Mouse (Mus musculus): ENCODE data around the gene Eef1b2. TPM values are rescaled to one million over a fixed set of nuclear protein-coding genes. Genes with fewer than 3 reads are reported as not detected.
"Not testable (repeated sequence)": the region's sequence is repeated elsewhere in the genome, so short reads cannot be mapped to it uniquely, and the experiment has no call there.

Eef1b2 gene
- polyA plus RNA-seq, 1 experiment from 2014 or later, result 813 TPM

- Histone ChIP-seq H3K36me3 (ENCODE audit: control insufficient read depth, insufficient read depth, low read length) (peaks cover 44% of the 10 kb centered on the region), H3K27ac (ENCODE audit: low read depth) (no peak overlapping the region), H3K4me3 (ENCODE audit: low read depth, low read length) (no peak overlapping the region), H3K9me3 (ENCODE audit: control insufficient read depth, low read length) (no peaks in the 10 kb centered on the region), H3K27me3 (replicated peaks; ENCODE audit: control insufficient read depth, insufficient read depth, low read length) (no peaks in the 10 kb centered on the region), H3K9ac (ENCODE audit: low read length) (no peak overlapping the region), H3K4me1 (replicated peaks; ENCODE audit: control insufficient read depth, insufficient read depth, low read length) (no peaks in the 10 kb centered on the region), H3K4me2 (ENCODE audit: low read length) (no peak overlapping the region)
- WGBS, result 92% methylated on average over 13 of the region's 13 CpGs
- ATAC-seq (replicated peaks; ENCODE audit: low FRiP score, low TSS enrichment, low read depth), result no peak
- DNase-seq (ENCODE audit: low spot score), result no peak
Observed at GRCm38 (mm10) chr1:63140231-63140630, 36.4 kb upstream of the Eef1b2 start.

GRCm38 (mm10) chr1:63168638-63169037 is 8.0 kb upstream of the Eef1b2 start:
- WGBS, result 86% methylated on average over 2 of the region's 2 CpGs
- Histone ChIP-seq H3K9me3 (ENCODE audit: control insufficient read depth, low read length) (no peaks in the 10 kb centered on the region), H3K9ac (ENCODE audit: low read length) (no peak overlapping the region), H3K36me3 (ENCODE audit: control insufficient read depth, insufficient read depth, low read length) (peaks cover 76% of the 10 kb centered on the region), H3K4me3 (ENCODE audit: low read depth, low read length) (no peak overlapping the region), H3K4me1 (replicated peaks; ENCODE audit: control insufficient read depth, insufficient read depth, low read length) (no peaks in the 10 kb centered on the region), H3K27me3 (replicated peaks; ENCODE audit: control insufficient read depth, insufficient read depth, low read length) (no peaks in the 10 kb centered on the region), H3K27ac (ENCODE audit: low read depth) (no peak overlapping the region), H3K4me2 (ENCODE audit: low read length) (no peak overlapping the region)
- ATAC-seq (replicated peaks; ENCODE audit: low FRiP score, low TSS enrichment, low read depth) (no peak), DNase-seq (ENCODE audit: low spot score) (no peak)

GRCm38 (mm10) chr1:63175853-63176252 is 772 bp upstream of the Eef1b2 start:
- ATAC-seq (replicated peaks; ENCODE audit: low FRiP score, low TSS enrichment, low read depth), result no peak
- H3K4me2 ChIP-seq (ENCODE audit: low read length), result peak overlapping the region; percentile 94
- 7% methylated on average over 11 of the region's 11 CpGs for WGBS

DNA sequence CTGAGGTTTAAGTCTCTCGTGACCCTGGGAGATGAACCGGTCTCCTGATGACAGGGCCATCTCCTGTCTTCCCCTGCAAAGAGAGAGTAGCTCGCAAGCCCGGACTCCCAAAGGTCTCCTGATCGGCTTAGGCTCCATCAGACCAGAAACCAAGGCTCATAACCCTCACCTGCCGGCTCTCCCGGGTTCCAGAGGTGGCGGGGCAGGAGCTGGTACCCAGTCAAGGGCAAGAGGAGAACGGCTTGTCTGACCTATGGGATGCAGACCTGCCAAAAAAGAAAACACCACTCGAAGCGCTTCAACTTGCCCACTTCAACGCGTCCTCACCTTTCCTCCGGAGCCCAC is 394 bp upstream of the Eef1b2 start:
- 0% methylated on average over 14 of the region's 14 CpGs for WGBS
- peak overlapping the region; percentile 92 for H3K9ac ChIP-seq (ENCODE audit: low read length)
- no peak for DNase-seq (ENCODE audit: low spot score)
- H3K36me3 ChIP-seq (ENCODE audit: control insufficient read depth, insufficient read depth, low read length), result peaks cover 34% of the 10 kb centered on the region
- ATAC-seq (replicated peaks; ENCODE audit: low FRiP score, low TSS enrichment, low read depth), result peak; percentile 29
- no peaks in the 10 kb centered on the region for H3K9me3 ChIP-seq (ENCODE audit: control insufficient read depth, low read length)
- peaks cover 22% of the 10 kb centered on the region for H3K4me1 ChIP-seq (replicated peaks; ENCODE audit: control insufficient read depth, insufficient read depth, low read length)
- H3K4me3 ChIP-seq (ENCODE audit: low read depth, low read length), result peak overlapping the region; percentile 93
- H3K4me2 ChIP-seq (ENCODE audit: low read length), result peak overlapping the region; percentile 94
- H3K27me3 ChIP-seq (replicated peaks; ENCODE audit: control insufficient read depth, insufficient read depth, low read length), result no peaks in the 10 kb centered on the region
- H3K27ac ChIP-seq (ENCODE audit: low read depth), result peak overlapping the region; percentile 86

More at GRCm38 (mm10) chr1:63175853-63176252, 772 bp upstream of the Eef1b2 start:
- Histone ChIP-seq H3K9me3 (ENCODE audit: control insufficient read depth, low read length) (no peaks in the 10 kb centered on the region), H3K36me3 (ENCODE audit: control insufficient read depth, insufficient read depth, low read length) (peaks cover 37% of the 10 kb centered on the region), H3K27me3 (replicated peaks; ENCODE audit: control insufficient read depth, insufficient read depth, low read length) (no peaks in the 10 kb centered on the region), H3K9ac (ENCODE audit: low read length) (peak overlapping the region; percentile 92), H3K4me3 (ENCODE audit: low read depth, low read length) (peak overlapping the region; percentile 93), H3K27ac (ENCODE audit: low read depth) (peak overlapping the region; percentile 86; the same call in 1 of the 2 replicates), H3K4me1 (replicated peaks; ENCODE audit: control insufficient read depth, insufficient read depth, low read length) (peaks cover 22% of the 10 kb centered on the region)
- DNase-seq (ENCODE audit: low spot score), result no peak

GRCm38 (mm10) chr1:63178308-63178707 is 1.7 kb downstream of the Eef1b2 start:
- ATAC-seq (replicated peaks; ENCODE audit: low FRiP score, low TSS enrichment, low read depth) (no peak), DNase-seq (ENCODE audit: low spot score) (no peak)
- Histone ChIP-seq H3K36me3 (ENCODE audit: control insufficient read depth, insufficient read depth, low read length) (peaks cover 29% of the 10 kb centered on the region), H3K27ac (ENCODE audit: low read depth) (no peak overlapping the region), H3K9me3 (ENCODE audit: control insufficient read depth, low read length) (no peaks in the 10 kb centered on the region), H3K27me3 (replicated peaks; ENCODE audit: control insufficient read depth, insufficient read depth, low read length) (no peaks in the 10 kb centered on the region), H3K9ac (ENCODE audit: low read length) (no peak overlapping the region), H3K4me2 (ENCODE audit: low read length) (peak overlapping the region; percentile 71), H3K4me1 (replicated peaks; ENCODE audit: control insufficient read depth, insufficient read depth, low read length) (peaks cover 22% of the 10 kb centered on the region), H3K4me3 (ENCODE audit: low read depth, low read length) (peak overlapping the region; percentile 93)
- WGBS, result 72% methylated on average over 3 of the region's 3 CpGs

DNA sequence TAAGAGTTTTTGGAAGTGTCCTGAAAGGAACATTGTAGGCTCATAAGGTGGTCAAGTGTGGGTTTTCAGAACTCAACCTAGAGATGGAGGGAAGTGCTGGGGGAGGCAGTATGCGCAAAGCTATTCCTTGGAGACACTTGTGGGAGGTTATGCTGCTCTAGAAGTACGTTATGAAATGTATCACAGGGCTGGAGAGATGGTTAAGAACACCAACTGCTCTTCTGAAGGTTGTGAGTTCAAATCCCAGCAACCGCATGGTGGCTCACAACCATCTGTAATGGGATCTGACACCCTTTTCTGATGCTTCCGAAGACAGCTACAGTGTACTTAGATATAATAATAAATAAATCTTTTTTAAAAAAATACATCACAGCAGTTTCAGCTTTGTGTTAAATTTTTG is 3.5 kb downstream of the Eef1b2 start:
- DNase-seq (ENCODE audit: low spot score) (no peak), ATAC-seq (replicated peaks; ENCODE audit: low FRiP score, low TSS enrichment, low read depth) (no peak)
- Histone ChIP-seq H3K27me3 (replicated peaks; ENCODE audit: control insufficient read depth, insufficient read depth, low read length) (no peaks in the 10 kb centered on the region), H3K36me3 (ENCODE audit: control insufficient read depth, insufficient read depth, low read length) (peaks cover 29% of the 10 kb centered on the region), H3K4me3 (ENCODE audit: low read depth, low read length) (no peak overlapping the region), H3K9ac (ENCODE audit: low read length) (no peak overlapping the region), H3K9me3 (ENCODE audit: control insufficient read depth, low read length) (no peaks in the 10 kb centered on the region), H3K27ac (ENCODE audit: low read depth) (no peak overlapping the region), H3K4me1 (replicated peaks; ENCODE audit: control insufficient read depth, insufficient read depth, low read length) (peaks cover 18% of the 10 kb centered on the region), H3K4me2 (ENCODE audit: low read length) (no peak overlapping the region)
- WGBS, result 91% methylated on average over 4 of the region's 4 CpGs

DNA sequence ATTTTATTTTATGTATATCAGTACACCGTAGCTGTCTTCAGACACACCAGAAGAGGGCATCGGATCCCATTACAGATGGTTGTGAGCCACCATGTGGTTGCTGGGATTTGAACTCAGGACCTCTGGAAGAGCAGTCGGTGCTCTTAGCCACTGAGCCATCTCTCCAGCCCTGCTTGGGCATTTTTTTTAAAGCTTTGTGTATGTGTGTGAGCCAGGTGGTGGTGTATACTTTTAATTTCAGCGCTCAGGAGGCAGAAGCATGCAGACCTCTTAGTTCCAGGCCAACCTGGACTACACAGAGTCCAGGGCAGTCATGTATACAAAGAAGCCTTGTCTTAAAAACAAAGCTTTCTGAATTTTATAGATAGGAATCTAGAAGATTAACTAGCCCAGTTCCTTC is 4.0 kb downstream of the Eef1b2 start:
- H3K36me3 ChIP-seq (ENCODE audit: control insufficient read depth, insufficient read depth, low read length), result peaks cover 29% of the 10 kb centered on the region
- not testable (repeated sequence) for H3K9me3 ChIP-seq (ENCODE audit: control insufficient read depth, low read length); H3K27me3 ChIP-seq (replicated peaks; ENCODE audit: control insufficient read depth, insufficient read depth, low read length); ATAC-seq (replicated peaks; ENCODE audit: low FRiP score, low TSS enrichment, low read depth); DNase-seq (ENCODE audit: low spot score); H3K27ac ChIP-seq (ENCODE audit: low read depth); H3K9ac ChIP-seq (ENCODE audit: low read length); H3K4me3 ChIP-seq (ENCODE audit: low read depth, low read length); H3K4me2 ChIP-seq (ENCODE audit: low read length)
- 67% methylated on average over 4 of the region's 4 CpGs for WGBS
- H3K4me1 ChIP-seq (replicated peaks; ENCODE audit: control insufficient read depth, insufficient read depth, low read length), result peaks cover 13% of the 10 kb centered on the region

GRCm38 (mm10) chr1:63181019-63181418 is 4.4 kb downstream of the Eef1b2 start:
- DNase-seq (ENCODE audit: low spot score), result peak; percentile 95
- Histone ChIP-seq H3K4me3 (ENCODE audit: low read depth, low read length) (no peak overlapping the region), H3K4me2 (ENCODE audit: low read length) (no peak overlapping the region), H3K4me1 (replicated peaks; ENCODE audit: control insufficient read depth, insufficient read depth, low read length) (peaks cover 11% of the 10 kb centered on the region), H3K36me3 (ENCODE audit: control insufficient read depth, insufficient read depth, low read length) (peaks cover 29% of the 10 kb centered on the region), H3K27me3 (replicated peaks; ENCODE audit: control insufficient read depth, insufficient read depth, low read length) (no peaks in the 10 kb centered on the region), H3K27ac (ENCODE audit: low read depth) (no peak overlapping the region), H3K9ac (ENCODE audit: low read length) (no peak overlapping the region), H3K9me3 (ENCODE audit: control insufficient read depth, low read length) (no peaks in the 10 kb centered on the region)
- WGBS, result 4% methylated on average over 3 of the region's 3 CpGs
- ATAC-seq (replicated peaks; ENCODE audit: low FRiP score, low TSS enrichment, low read depth), result peak; percentile 78

DNA sequence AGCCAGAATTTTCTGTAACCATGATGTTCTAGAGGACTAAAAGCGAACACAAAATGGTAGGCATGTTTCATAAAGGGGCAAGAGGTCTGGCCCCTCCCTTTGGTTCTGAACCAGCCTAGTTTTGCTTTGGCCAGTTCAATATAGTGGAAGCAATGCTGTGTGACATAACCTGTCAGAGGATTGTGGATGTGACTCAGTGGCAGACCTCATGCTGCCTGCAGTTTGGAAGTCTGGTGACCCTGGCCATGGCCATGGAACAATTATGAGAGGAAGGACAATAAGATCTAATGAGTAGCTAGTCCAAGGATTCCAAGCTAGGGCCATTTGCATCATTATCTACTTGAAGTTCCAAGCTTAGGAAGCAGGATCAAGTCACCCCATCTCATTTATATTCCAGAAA is 4.9 kb downstream of the Eef1b2 start:
- 93% methylated on average over 1 of the region's 1 CpGs for WGBS
- Histone ChIP-seq H3K9ac (ENCODE audit: low read length) (no peak overlapping the region), H3K36me3 (ENCODE audit: control insufficient read depth, insufficient read depth, low read length) (peaks cover 29% of the 10 kb centered on the region), H3K27me3 (replicated peaks; ENCODE audit: control insufficient read depth, insufficient read depth, low read length) (no peaks in the 10 kb centered on the region), H3K27ac (ENCODE audit: low read depth) (no peak overlapping the region), H3K9me3 (ENCODE audit: control insufficient read depth, low read length) (no peaks in the 10 kb centered on the region), H3K4me3 (ENCODE audit: low read depth, low read length) (no peak overlapping the region), H3K4me1 (replicated peaks; ENCODE audit: control insufficient read depth, insufficient read depth, low read length) (peaks cover 11% of the 10 kb centered on the region), H3K4me2 (ENCODE audit: low read length) (no peak overlapping the region)
- ATAC-seq (replicated peaks; ENCODE audit: low FRiP score, low TSS enrichment, low read depth) (peak; percentile 5; the same call in 1 of the 2 replicates), DNase-seq (ENCODE audit: low spot score) (no peak)
